Mouse (Mus musculus): ENCODE results near the gene Nsrp1. TPM values are rescaled to one million over a fixed set of nuclear protein-coding genes. Genes with fewer than 3 reads are reported as not detected.
A peak's percentile ranks its signal among the peaks of the same experiment; 100 is the strongest.
"Not testable (repeated sequence)": the region's sequence is repeated elsewhere in the genome, so short reads cannot be mapped to it uniquely, and the experiment has no call there.

Gene Nsrp1
- polyA plus RNA-seq, 1 experiment from 2014 or later: 51.0 TPM

DNA sequence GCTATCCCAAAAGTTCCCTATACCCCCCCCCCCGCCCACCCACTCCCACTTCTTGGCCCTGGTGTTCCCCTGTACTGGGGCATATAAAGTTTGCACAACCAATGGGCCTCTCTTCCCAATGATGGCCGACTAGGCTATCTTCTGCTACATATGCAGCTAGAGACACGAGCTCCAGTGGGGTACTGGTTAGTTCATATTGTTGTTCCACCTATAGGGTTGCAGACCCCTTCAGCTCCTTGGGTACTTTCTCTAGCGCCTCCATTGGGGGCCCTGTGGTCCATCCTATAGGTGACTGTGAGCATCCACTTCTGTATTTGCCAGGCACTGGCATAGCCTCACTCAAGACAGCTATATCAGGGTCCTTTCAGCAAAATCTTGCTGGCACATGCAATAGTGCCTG is 904 bp downstream of the Nsrp1 start:
- 54% methylated on average over 4 of the region's 4 CpGs for WGBS
- not testable (repeated sequence) for H3K9me3 ChIP-seq (replicated peaks; ENCODE audit: control insufficient read depth, low read length); H3K27me3 ChIP-seq (replicated peaks; ENCODE audit: control insufficient read depth, insufficient read depth, low read length); H3K4me1 ChIP-seq (ENCODE audit: control insufficient read depth, insufficient read depth, low read length); ATAC-seq; DNase-seq (ENCODE audit: low spot score); H3K27ac ChIP-seq (ENCODE audit: low read depth, low read length)
- peak overlapping the region; percentile 85 for H3K4me3 ChIP-seq (ENCODE audit: low read depth, low read length)
- peak overlapping the region; percentile 85 for H3K9ac ChIP-seq (ENCODE audit: low read length)
- peak overlapping the region; percentile 92 for H3K4me2 ChIP-seq (ENCODE audit: low read length)
- peaks cover 16% of the 10 kb centered on the region for H3K36me3 ChIP-seq (ENCODE audit: control insufficient read depth, insufficient read depth, low read length)

DNA sequence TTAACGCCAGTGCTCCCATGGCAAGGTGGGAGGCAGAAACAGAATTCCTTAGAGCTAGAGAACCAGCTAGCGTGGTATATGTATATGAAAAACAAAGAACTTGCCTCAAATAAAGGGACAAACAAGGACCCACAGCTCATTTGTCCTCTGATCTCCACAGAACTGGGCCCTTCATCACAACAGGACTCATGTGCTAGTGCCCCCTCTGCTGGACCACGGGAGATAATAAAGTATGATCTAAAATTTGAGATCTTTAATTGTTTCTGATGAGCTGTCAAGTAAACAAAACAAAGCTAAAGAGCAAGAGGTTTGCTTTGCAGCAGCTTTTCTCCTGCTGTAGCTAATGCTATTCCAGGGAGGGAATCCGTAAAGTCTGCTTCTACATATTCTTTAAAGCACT is 7.5 kb downstream of the Nsrp1 start:
- ATAC-seq: no peak
- no peak for DNase-seq (ENCODE audit: low spot score)
- Histone ChIP-seq H3K4me3 (ENCODE audit: low read depth, low read length) (no peak overlapping the region), H3K9me3 (replicated peaks; ENCODE audit: control insufficient read depth, low read length) (no peaks in the 10 kb centered on the region), H3K9ac (ENCODE audit: low read length) (no peak overlapping the region), H3K4me2 (ENCODE audit: low read length) (no peak overlapping the region), H3K27ac (ENCODE audit: low read depth, low read length) (no peak overlapping the region), H3K27me3 (replicated peaks; ENCODE audit: control insufficient read depth, insufficient read depth, low read length) (no peaks in the 10 kb centered on the region), H3K4me1 (ENCODE audit: control insufficient read depth, insufficient read depth, low read length) (no peaks in the 10 kb centered on the region), H3K36me3 (ENCODE audit: control insufficient read depth, insufficient read depth, low read length) (peaks cover 24% of the 10 kb centered on the region)
- WGBS: 73% methylated on average over 4 of the region's 4 CpGs

DNA sequence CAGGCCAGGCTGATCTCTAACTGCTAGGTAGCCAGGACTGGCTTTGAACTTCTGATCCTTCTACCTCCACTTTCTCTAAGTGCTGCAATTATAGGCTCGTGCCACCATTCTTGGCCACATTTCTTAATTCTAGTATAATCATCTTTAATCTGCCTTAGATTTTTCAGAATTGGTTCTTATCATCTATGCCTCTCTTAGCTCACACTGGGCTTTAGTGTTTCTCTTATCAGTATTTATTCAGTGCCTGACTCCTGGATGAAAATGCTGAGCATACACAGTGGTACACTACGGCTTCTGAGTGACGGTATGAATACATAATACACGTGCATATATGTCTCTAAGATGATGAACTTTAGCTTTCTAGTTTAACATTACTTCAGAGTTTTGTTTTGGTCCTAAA is 9.4 kb downstream of the Nsrp1 start:
- Histone ChIP-seq H3K9ac (ENCODE audit: low read length) (no peak overlapping the region), H3K27me3 (replicated peaks; ENCODE audit: control insufficient read depth, insufficient read depth, low read length) (no peaks in the 10 kb centered on the region), H3K4me1 (ENCODE audit: control insufficient read depth, insufficient read depth, low read length) (no peaks in the 10 kb centered on the region), H3K4me3 (ENCODE audit: low read depth, low read length) (no peak overlapping the region), H3K9me3 (replicated peaks; ENCODE audit: control insufficient read depth, low read length) (no peaks in the 10 kb centered on the region), H3K4me2 (ENCODE audit: low read length) (no peak overlapping the region), H3K36me3 (ENCODE audit: control insufficient read depth, insufficient read depth, low read length) (peaks cover 11% of the 10 kb centered on the region; the same call in 1 of the 2 replicates), H3K27ac (ENCODE audit: low read depth, low read length) (no peak overlapping the region)
- ATAC-seq (no peak), DNase-seq (ENCODE audit: low spot score) (no peak)
- WGBS: 95% methylated on average over 4 of the region's 4 CpGs

DNA sequence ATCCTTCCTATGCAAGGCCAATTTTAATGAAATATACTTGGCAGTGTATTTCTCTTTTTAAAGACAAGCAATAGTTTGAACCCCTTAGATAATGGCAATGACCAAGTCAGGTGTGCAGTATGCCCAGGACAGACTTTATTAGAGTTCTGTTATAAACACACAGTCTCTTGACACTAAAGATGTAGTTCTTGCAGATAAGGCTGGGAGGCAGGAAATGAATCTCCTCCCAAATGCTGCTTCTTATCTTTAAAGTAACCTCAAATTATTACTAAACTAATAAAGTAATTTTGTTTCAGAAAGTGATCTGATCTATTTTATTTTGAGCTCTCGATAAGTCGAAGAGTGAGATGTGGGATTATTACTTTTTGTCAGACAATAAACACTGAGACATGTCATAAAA is 14.8 kb downstream of the Nsrp1 start:
- no peak overlapping the region for H3K4me2 ChIP-seq (ENCODE audit: low read length)
- DNase-seq (ENCODE audit: low spot score): no peak
- H3K9ac ChIP-seq (ENCODE audit: low read length): no peak overlapping the region
- ATAC-seq: no peak
- 94% methylated on average over 2 of the region's 2 CpGs for WGBS
- H3K36me3 ChIP-seq (ENCODE audit: control insufficient read depth, insufficient read depth, low read length): no peaks in the 10 kb centered on the region
- no peaks in the 10 kb centered on the region for H3K27me3 ChIP-seq (replicated peaks; ENCODE audit: control insufficient read depth, insufficient read depth, low read length)
- H3K27ac ChIP-seq (ENCODE audit: low read depth, low read length): no peak overlapping the region
- H3K4me1 ChIP-seq (ENCODE audit: control insufficient read depth, insufficient read depth, low read length): no peaks in the 10 kb centered on the region
- no peaks in the 10 kb centered on the region for H3K9me3 ChIP-seq (replicated peaks; ENCODE audit: control insufficient read depth, low read length)
- no peak overlapping the region for H3K4me3 ChIP-seq (ENCODE audit: low read depth, low read length)

DNA sequence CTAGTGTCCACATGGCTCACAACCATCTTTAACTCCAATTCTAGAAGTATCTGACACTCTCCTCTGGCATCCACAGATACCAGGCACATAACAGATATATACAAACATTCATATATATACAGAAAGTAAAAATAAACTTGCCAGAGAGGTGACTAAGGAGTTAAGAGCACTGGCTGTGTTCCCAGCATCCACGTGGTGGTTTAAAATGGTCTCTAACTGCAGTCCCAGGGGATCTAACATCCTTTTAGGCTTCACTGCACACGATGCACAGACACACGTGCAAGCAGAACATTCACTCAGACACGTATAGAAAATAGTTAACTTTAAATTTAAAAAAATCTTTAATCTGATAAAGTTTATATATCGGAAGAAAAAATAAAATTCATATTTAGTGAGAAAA is 16.3 kb downstream of the Nsrp1 start:
- Histone ChIP-seq H3K4me3 (ENCODE audit: low read depth, low read length) (no peak overlapping the region), H3K27me3 (replicated peaks; ENCODE audit: control insufficient read depth, insufficient read depth, low read length) (no peaks in the 10 kb centered on the region), H3K9ac (ENCODE audit: low read length) (no peak overlapping the region), H3K27ac (ENCODE audit: low read depth, low read length) (no peak overlapping the region), H3K36me3 (ENCODE audit: control insufficient read depth, insufficient read depth, low read length) (no peaks in the 10 kb centered on the region), H3K9me3 (replicated peaks; ENCODE audit: control insufficient read depth, low read length) (no peaks in the 10 kb centered on the region), H3K4me1 (ENCODE audit: control insufficient read depth, insufficient read depth, low read length) (no peaks in the 10 kb centered on the region), H3K4me2 (ENCODE audit: low read length) (no peak overlapping the region)
- DNase-seq (ENCODE audit: low spot score): peak; percentile 7
- 59% methylated on average over 5 of the region's 5 CpGs for WGBS
- ATAC-seq: no peak

DNA sequence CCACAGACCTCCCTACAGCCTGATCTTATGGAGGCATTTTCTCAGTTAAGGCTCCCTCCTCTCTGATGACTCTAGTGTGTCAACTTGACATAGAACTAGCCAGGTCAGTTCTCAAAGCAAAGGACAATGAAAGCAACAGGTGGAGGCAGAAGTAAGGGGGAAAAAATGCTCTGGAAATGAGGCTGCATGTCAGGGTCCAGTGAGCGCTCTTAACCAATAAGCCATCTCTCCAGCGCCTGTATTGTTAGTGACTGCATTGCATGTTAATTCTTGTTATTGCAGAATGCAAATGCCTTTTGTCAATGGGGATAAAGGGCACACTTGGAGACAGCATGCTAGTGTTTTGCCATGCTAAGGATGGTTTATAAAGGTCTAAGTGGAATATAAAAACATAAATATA is 35.4 kb downstream of the Nsrp1 start:
- no peaks in the 10 kb centered on the region for H3K27me3 ChIP-seq (replicated peaks; ENCODE audit: control insufficient read depth, insufficient read depth, low read length)
- DNase-seq (ENCODE audit: low spot score) (no peak), ATAC-seq (no peak)
- WGBS: 68% methylated on average over 2 of the region's 2 CpGs
- peaks cover 18% of the 10 kb centered on the region for H3K36me3 ChIP-seq (ENCODE audit: control insufficient read depth, insufficient read depth, low read length)
- no peak overlapping the region for H3K4me2 ChIP-seq (ENCODE audit: low read length)
- H3K4me1 ChIP-seq (ENCODE audit: control insufficient read depth, insufficient read depth, low read length): no peaks in the 10 kb centered on the region
- no peak overlapping the region for H3K4me3 ChIP-seq (ENCODE audit: low read depth, low read length)
- H3K27ac ChIP-seq (ENCODE audit: low read depth, low read length): no peak overlapping the region
- no peak overlapping the region for H3K9ac ChIP-seq (ENCODE audit: low read length)
- H3K9me3 ChIP-seq (replicated peaks; ENCODE audit: control insufficient read depth, low read length): no peaks in the 10 kb centered on the region

DNA sequence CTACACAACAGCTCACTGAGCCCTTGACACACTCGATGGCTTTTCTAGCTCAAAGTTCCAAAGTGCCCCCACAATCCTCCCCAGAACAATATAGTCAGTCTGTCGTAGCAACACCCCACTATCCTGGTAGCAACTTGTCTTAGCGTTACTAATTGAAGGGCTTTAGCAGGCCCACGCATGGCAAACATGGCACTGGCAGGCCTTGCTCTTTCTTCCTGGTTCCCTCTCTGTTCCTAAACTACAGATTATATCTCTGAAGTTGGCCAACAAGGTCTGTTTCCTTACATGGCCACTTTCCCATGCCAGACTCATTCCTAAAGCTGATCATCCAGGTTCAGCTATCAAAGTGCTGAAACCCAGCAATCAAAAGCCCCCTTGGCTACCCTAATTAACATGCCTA is 36.3 kb downstream of the Nsrp1 start:
- H3K9me3 ChIP-seq (replicated peaks; ENCODE audit: control insufficient read depth, low read length): no peaks in the 10 kb centered on the region
- H3K36me3 ChIP-seq (ENCODE audit: control insufficient read depth, insufficient read depth, low read length): peaks cover 17% of the 10 kb centered on the region
- H3K27me3 ChIP-seq (replicated peaks; ENCODE audit: control insufficient read depth, insufficient read depth, low read length): no peaks in the 10 kb centered on the region
- no peak overlapping the region for H3K9ac ChIP-seq (ENCODE audit: low read length)
- no peak overlapping the region for H3K4me2 ChIP-seq (ENCODE audit: low read length)
- no peak overlapping the region for H3K27ac ChIP-seq (ENCODE audit: low read depth, low read length)
- no peak overlapping the region for H3K4me3 ChIP-seq (ENCODE audit: low read depth, low read length)
- DNase-seq (ENCODE audit: low spot score) (no peak), ATAC-seq (no peak)
- no peaks in the 10 kb centered on the region for H3K4me1 ChIP-seq (ENCODE audit: control insufficient read depth, insufficient read depth, low read length)
- 78% methylated on average over 4 of the region's 4 CpGs for WGBS

DNA sequence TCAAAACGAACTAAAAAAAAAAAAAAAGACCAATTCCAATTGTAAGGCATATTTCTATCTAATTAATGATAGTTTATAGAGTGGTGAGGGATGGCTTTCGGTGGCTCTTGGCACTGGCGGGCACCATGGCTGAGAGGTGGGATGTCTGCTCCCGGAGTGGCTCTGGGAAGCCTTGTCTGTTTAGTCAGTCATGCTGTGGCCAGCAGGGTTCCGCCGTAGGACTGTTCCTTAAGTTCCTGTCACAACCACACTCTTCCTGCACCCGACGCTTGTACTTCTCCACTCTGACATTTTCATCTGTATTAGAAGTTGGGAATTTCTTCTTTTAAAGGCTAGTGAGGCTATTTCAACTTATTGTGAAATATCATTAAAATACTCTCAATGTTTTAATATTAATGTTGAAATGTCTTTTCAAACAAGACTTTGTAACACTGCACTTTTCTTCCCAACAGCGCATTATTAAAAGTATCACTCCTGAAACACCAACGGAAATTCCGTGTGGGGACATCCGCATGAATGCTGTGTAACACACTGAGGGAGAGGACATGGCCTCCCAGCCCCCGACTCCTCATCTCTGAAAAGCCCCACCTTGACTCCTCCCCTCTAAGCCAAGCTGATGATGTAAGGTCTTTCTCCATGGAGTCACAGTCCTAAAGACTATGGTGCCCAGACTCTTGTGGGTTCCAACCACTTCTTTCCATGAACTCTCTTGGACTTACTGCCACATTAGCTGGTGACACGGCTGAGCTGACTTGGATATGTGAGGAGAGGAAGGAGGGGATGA is 46.9 kb downstream of the Nsrp1 start:
- Histone ChIP-seq H3K27ac (ENCODE audit: low read depth, low read length) (no peak overlapping the region), H3K4me2 (ENCODE audit: low read length) (no peak overlapping the region), H3K36me3 (ENCODE audit: control insufficient read depth, insufficient read depth, low read length) (no peaks in the 10 kb centered on the region), H3K4me1 (ENCODE audit: control insufficient read depth, insufficient read depth, low read length) (no peaks in the 10 kb centered on the region), H3K9me3 (replicated peaks; ENCODE audit: control insufficient read depth, low read length) (no peaks in the 10 kb centered on the region), H3K27me3 (replicated peaks; ENCODE audit: control insufficient read depth, insufficient read depth, low read length) (no peaks in the 10 kb centered on the region), H3K9ac (ENCODE audit: low read length) (no peak overlapping the region), H3K4me3 (ENCODE audit: low read depth, low read length) (no peak overlapping the region)
- no peak for ATAC-seq
- DNase-seq (ENCODE audit: low spot score): no peak
- WGBS: 80% methylated on average over 14 of the region's 14 CpGs

DNA sequence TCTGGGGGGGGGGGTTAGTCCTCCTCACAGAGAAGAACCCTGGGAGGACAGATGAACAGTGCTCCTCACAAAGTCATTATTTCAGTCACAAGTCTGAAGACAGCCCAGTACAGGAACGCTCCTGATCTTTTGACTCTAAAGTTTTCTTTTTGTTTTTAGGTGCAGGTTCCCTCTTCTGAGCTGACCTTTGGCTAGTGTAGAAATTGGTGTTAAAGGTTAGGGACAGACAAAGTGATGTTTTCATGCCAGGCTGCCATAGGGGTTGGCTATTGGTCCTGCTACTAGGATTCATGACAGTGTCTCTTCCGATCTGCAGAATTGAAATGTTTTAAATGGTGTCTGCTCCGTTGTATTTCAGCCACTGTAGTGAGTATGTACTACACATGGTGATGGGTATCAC is 50.1 kb downstream of the Nsrp1 start:
- WGBS: 90% methylated on average over 3 of the region's 3 CpGs
- Histone ChIP-seq H3K4me2 (ENCODE audit: low read length) (no peak overlapping the region), H3K4me1 (ENCODE audit: control insufficient read depth, insufficient read depth, low read length) (no peaks in the 10 kb centered on the region), H3K36me3 (ENCODE audit: control insufficient read depth, insufficient read depth, low read length) (no peaks in the 10 kb centered on the region), H3K9me3 (replicated peaks; ENCODE audit: control insufficient read depth, low read length) (no peaks in the 10 kb centered on the region), H3K27me3 (replicated peaks; ENCODE audit: control insufficient read depth, insufficient read depth, low read length) (no peaks in the 10 kb centered on the region), H3K9ac (ENCODE audit: low read length) (no peak overlapping the region), H3K4me3 (ENCODE audit: low read depth, low read length) (no peak overlapping the region), H3K27ac (ENCODE audit: low read depth, low read length) (no peak overlapping the region)
- DNase-seq (ENCODE audit: low spot score) (no peak), ATAC-seq (no peak)
